Mouse (Mus musculus): Measurements from ENCODE around the gene Fcgr4. TPM values are rescaled to one million over a fixed set of nuclear protein-coding genes. Genes with fewer than 3 reads are reported as not detected.

Gene Fcgr4
- polyA plus RNA-seq, 1 experiment: 7.6 TPM

DNA sequence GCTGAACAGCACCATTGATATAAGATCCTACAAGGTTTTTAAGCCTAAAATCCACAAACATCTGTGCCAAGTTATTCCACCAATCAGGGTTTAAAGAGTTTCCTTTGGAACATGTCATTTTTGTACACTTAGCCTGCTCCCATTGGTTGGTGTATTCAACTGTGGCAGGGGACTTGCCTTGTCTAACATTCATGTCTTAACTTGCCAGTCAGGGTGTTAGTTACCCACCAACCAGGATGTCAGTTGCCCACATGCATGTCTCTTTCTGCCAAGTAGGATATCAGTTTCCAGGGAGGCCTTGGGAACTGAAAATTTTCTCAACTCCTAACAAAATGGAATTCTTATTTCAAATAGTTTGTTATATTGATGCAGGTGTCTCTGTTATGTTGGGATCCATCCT is 13.1 kb upstream of the Fcgr4 start:
- no peak for DNase-seq (ENCODE audit: low read depth in 1 of 2, low spot score in 2 of 2)
- TF ChIP-seq CTCF (IDR thresholded peaks at IDR 0.05; ENCODE audit: extremely low read depth, insufficient read depth, insufficient read length, insufficient replicate concordance) (no peak), POLR2A (IDR thresholded peaks at IDR 0.05; ENCODE audit: low read depth, low read length) (no peak)
- no peaks in the 10 kb centered on the region for H3K36me3 ChIP-seq (ENCODE audit: control insufficient read depth, insufficient read depth, low read length)
- H3K27ac ChIP-seq (ENCODE audit: insufficient read depth, low read length): no peak overlapping the region
- peaks cover 7% of the 10 kb centered on the region; the same call in 1 of the 2 replicates for H3K4me1 ChIP-seq (ENCODE audit: control insufficient read depth, insufficient read depth, insufficient read length)
- no peak overlapping the region for H3K4me3 ChIP-seq (ENCODE audit: extremely low read depth, insufficient read depth, insufficient read length)
- H3K27me3 ChIP-seq (ENCODE audit: control insufficient read depth, insufficient read depth, low read length): no peaks in the 10 kb centered on the region

DNA sequence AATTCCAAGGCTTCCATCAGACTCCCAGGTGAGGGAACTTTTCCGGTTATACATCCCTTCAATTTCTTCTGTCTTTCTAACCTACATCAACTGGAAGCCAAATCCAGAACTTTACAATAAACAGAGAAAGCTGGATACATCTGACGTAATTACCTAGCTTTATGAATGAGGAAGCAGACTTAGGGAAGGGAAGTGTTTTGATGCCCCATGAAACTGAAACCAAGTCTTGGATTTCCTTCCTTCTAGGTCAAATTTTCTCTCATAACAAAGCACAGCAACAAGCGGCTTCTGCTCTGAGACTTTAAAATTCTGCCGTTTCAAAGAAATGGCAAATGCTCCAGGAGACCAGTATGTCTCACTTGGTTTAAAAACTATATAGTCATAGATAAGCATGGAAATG is 12.4 kb upstream of the Fcgr4 start:
- Histone ChIP-seq H3K27me3 (ENCODE audit: control insufficient read depth, insufficient read depth, low read length) (no peaks in the 10 kb centered on the region), H3K36me3 (ENCODE audit: control insufficient read depth, insufficient read depth, low read length) (no peaks in the 10 kb centered on the region), H3K4me3 (ENCODE audit: extremely low read depth, insufficient read depth, insufficient read length) (no peak overlapping the region), H3K4me1 (ENCODE audit: control insufficient read depth, insufficient read depth, insufficient read length) (peaks cover 7% of the 10 kb centered on the region; the same call in 1 of the 2 replicates), H3K27ac (ENCODE audit: insufficient read depth, low read length) (peak overlapping the region; percentile 81)
- TF ChIP-seq POLR2A (IDR thresholded peaks at IDR 0.05; ENCODE audit: low read depth, low read length): no peak
- no peak for TF ChIP-seq CTCF (IDR thresholded peaks at IDR 0.05; ENCODE audit: extremely low read depth, insufficient read depth, insufficient read length, insufficient replicate concordance)
- 26% methylated on average over 4 of the region's 4 CpGs for WGBS
- peak in 1 of 2 experiments; percentile 58 for DNase-seq (ENCODE audit: low read depth in 1 of 2, low spot score in 2 of 2)

- no peak overlapping the region for H3K4me3 ChIP-seq (ENCODE audit: extremely low read depth, insufficient read depth, insufficient read length)
- H3K4me1 ChIP-seq (ENCODE audit: control insufficient read depth, insufficient read depth, insufficient read length): peaks cover 7% of the 10 kb centered on the region; the same call in 1 of the 2 replicates
- H3K36me3 ChIP-seq (ENCODE audit: control insufficient read depth, insufficient read depth, low read length): no peaks in the 10 kb centered on the region
- H3K27ac ChIP-seq (ENCODE audit: insufficient read depth, low read length): peak overlapping the region; percentile 81
- H3K27me3 ChIP-seq (ENCODE audit: control insufficient read depth, insufficient read depth, low read length): no peaks in the 10 kb centered on the region
- DNase-seq (ENCODE audit: low read depth in 1 of 2, low spot score in 2 of 2): no peak
- TF ChIP-seq POLR2A (IDR thresholded peaks at IDR 0.05; ENCODE audit: low read depth, low read length) (no peak), CTCF (IDR thresholded peaks at IDR 0.05; ENCODE audit: extremely low read depth, insufficient read depth, insufficient read length, insufficient replicate concordance) (peak; percentile 19; the same call in 1 of the 2 replicates)
- 92% methylated on average over 2 of the region's 2 CpGs for WGBS
Measured at GRCm38 (mm10) chr1:171006905-171007304, 11.8 kb upstream of the Fcgr4 start.

DNA sequence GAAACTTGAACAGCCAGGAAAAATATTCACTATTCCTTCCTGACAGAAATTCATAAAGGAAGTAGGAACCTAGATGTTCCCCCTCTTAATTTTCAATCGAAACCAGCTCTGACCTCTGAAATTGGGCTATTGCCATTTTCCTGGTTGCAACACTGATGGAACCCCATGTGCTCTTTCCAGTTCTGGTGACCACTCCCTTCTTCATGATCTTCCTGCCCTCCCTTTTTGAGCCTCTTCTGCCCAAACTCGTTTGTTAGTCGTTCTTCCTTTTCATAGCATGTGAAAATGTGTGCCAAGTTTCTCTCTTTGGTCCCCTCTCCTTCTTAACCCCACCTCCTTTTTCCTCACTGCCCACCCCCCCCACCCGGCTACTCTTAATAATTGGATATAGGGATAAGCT is 7.0 kb upstream of the Fcgr4 start:
- DNase-seq (ENCODE audit: low read depth in 1 of 2, low spot score in 2 of 2): no peak
- Histone ChIP-seq H3K4me1 (ENCODE audit: control insufficient read depth, insufficient read depth, insufficient read length) (peaks cover 1% of the 10 kb centered on the region; the same call in 1 of the 2 replicates), H3K27me3 (ENCODE audit: control insufficient read depth, insufficient read depth, low read length) (no peaks in the 10 kb centered on the region), H3K36me3 (ENCODE audit: control insufficient read depth, insufficient read depth, low read length) (no peaks in the 10 kb centered on the region), H3K4me3 (ENCODE audit: extremely low read depth, insufficient read depth, insufficient read length) (no peak overlapping the region), H3K27ac (ENCODE audit: insufficient read depth, low read length) (no peak overlapping the region)
- 78% methylated on average over 4 of the region's 4 CpGs for WGBS
- TF ChIP-seq CTCF (IDR thresholded peaks at IDR 0.05; ENCODE audit: extremely low read depth, insufficient read depth, insufficient read length, insufficient replicate concordance) (no peak), POLR2A (IDR thresholded peaks at IDR 0.05; ENCODE audit: low read depth, low read length) (no peak)

DNA sequence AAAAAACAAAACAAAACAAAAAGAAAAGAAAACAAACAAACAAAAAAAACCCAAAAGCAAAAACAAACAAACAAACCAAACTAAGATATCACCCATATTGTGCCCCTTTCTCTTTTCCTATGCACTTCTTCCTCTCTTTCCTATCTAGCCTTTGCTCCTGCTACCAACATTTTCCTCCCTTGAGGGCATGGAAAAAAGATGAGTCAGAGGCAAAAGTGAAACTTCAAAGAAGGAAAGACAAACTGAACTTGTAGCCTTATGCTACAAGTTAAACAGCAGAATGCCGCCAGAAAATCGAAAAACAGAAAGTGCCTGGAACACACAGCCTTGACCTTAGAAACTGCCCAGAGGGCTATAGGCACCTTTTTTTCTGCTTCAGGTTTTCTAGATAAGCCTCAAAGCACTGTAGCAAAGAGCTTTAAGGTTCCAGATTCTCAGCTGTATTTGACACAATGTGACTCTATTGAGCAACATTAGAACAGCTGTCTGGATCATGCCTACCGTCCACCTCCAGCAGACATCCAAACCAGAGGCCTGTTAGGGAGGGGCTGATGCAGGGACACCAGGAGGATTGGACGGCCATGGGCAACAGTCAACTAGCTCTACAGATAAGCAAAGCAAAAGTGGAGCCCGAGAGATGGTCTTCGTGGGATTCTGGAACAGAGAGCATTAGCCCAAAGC is 1.9 kb upstream of the Fcgr4 start:
- Histone ChIP-seq H3K27ac (ENCODE audit: insufficient read depth, low read length) (0 out of 2 replicates have a peak overlapping the region, but pooled peaks have one; percentile 0), H3K36me3 (ENCODE audit: control insufficient read depth, insufficient read depth, low read length) (no peaks in the 10 kb centered on the region), H3K27me3 (ENCODE audit: control insufficient read depth, insufficient read depth, low read length) (peaks cover 2% of the 10 kb centered on the region; the same call in 1 of the 2 replicates), H3K4me3 (ENCODE audit: extremely low read depth, insufficient read depth, insufficient read length) (no peak overlapping the region), H3K4me1 (ENCODE audit: control insufficient read depth, insufficient read depth, insufficient read length) (peaks cover 2% of the 10 kb centered on the region; the same call in 1 of the 2 replicates)
- TF ChIP-seq POLR2A (IDR thresholded peaks at IDR 0.05; ENCODE audit: low read depth, low read length) (no peak), CTCF (IDR thresholded peaks at IDR 0.05; ENCODE audit: extremely low read depth, insufficient read depth, insufficient read length, insufficient replicate concordance) (no peak)
- no peak for DNase-seq (ENCODE audit: low read depth in 1 of 2, low spot score in 2 of 2)
- 77% methylated on average over 6 of the region's 6 CpGs for WGBS

- WGBS: 59% methylated on average over 6 of the region's 6 CpGs
- DNase-seq (ENCODE audit: low read depth in 1 of 2, low spot score in 2 of 2): no peak
- peaks cover 2% of the 10 kb centered on the region; the same call in 1 of the 2 replicates for H3K4me1 ChIP-seq (ENCODE audit: control insufficient read depth, insufficient read depth, insufficient read length)
- no peak overlapping the region for H3K4me3 ChIP-seq (ENCODE audit: extremely low read depth, insufficient read depth, insufficient read length)
- no peak for TF ChIP-seq CTCF (IDR thresholded peaks at IDR 0.05; ENCODE audit: extremely low read depth, insufficient read depth, insufficient read length, insufficient replicate concordance)
- TF ChIP-seq POLR2A (IDR thresholded peaks at IDR 0.05; ENCODE audit: low read depth, low read length): no peak
- H3K27ac ChIP-seq (ENCODE audit: insufficient read depth, low read length): peak overlapping the region; percentile 12; the same call in 1 of the 2 replicates
- H3K27me3 ChIP-seq (ENCODE audit: control insufficient read depth, insufficient read depth, low read length): peaks cover 2% of the 10 kb centered on the region; the same call in 1 of the 2 replicates
- no peaks in the 10 kb centered on the region for H3K36me3 ChIP-seq (ENCODE audit: control insufficient read depth, insufficient read depth, low read length)
Measured at GRCm38 (mm10) chr1:171017468-171018158, 1.1 kb upstream of the Fcgr4 start.

Measured in spleen, adult 2 months (tissue).